Comparison of ENCODE assay signal across 19 mouse cellular contexts in genomic region chr19:25208596-25209110, GRCm38 (mm10). TPM values are rescaled to one million over a fixed set of nuclear protein-coding genes. Genes with fewer than 3 reads are reported as not detected.
DNase-seq lines count a peak whose midpoint lies in the region; ATAC-seq and TF ChIP-seq lines count a peak whose summit lies in the region.
"Had no signal": no experiment of that assay in that cellular context is flagged by ENCODE, and none has a peak within 500 bp of the region (broad histone marks: within the 10 kb centered on the region; RNA-seq: fewer than 3 reads in every experiment).

No protein-coding gene starts in this region.

- intact Hi-C loops in heart, postnatal 36 days (cut with DNase I) = no loop called here

- no peaks in the 10 kb centered on the region for H3K27me3 ChIP-seq in embryonic facial prominence, embryonic 14.5 days (replicated peaks; ENCODE audit: control insufficient read depth, insufficient read depth, low read length)
- H3K27me3 ChIP-seq in hindbrain, postnatal 0 days (ENCODE audit: insufficient read depth, low read length) = no peaks in the 10 kb centered on the region
- H3K27me3 ChIP-seq in midbrain, embryonic 16.5 days (ENCODE audit: control insufficient read depth, insufficient read depth, low read depth, low read length) = peaks cover 7% of the 10 kb centered on the region
- H3K27me3 ChIP-seq: limb, embryonic 13.5 days had no signal

- H3K4me2 ChIP-seq in embryonic facial prominence, embryonic 14.5 days (ENCODE audit: low read depth, low read length) = peak overlapping the region; percentile 48; the same call in 1 of the 2 replicates
- H3K4me2 ChIP-seq in hindbrain, postnatal 0 days (ENCODE audit: low read depth, low read length) = no peak overlapping the region; the same call in 1 of the 2 replicates
- peak overlapping the region; percentile 50 for H3K4me2 ChIP-seq in midbrain, embryonic 16.5 days (ENCODE audit: low read length)

- no peaks in the 10 kb centered on the region for H3K36me3 ChIP-seq in embryonic facial prominence, embryonic 14.5 days (ENCODE audit: control insufficient read depth, insufficient read depth, low read length)
- no peaks in the 10 kb centered on the region for H3K36me3 ChIP-seq in hindbrain, postnatal 0 days (ENCODE audit: insufficient read depth, low read length)
- H3K36me3 ChIP-seq in midbrain, embryonic 16.5 days (ENCODE audit: control insufficient read depth, insufficient read depth, low read length) = no peaks in the 10 kb centered on the region
- H3K36me3 ChIP-seq: heart, embryonic 12.5 days; limb, embryonic 13.5 days; neural tube, embryonic 13.5 days had no signal

- H3K9ac ChIP-seq in embryonic facial prominence, embryonic 14.5 days (ENCODE audit: low read depth, low read length) = no peak overlapping the region
- no peak overlapping the region for H3K9ac ChIP-seq in hindbrain, postnatal 0 days (replicated peaks; ENCODE audit: low read length)
- H3K9ac ChIP-seq in midbrain, embryonic 16.5 days (ENCODE audit: low read depth, low read length) = no peak overlapping the region
- H3K9ac ChIP-seq: liver, embryonic 14.5 days had no signal

- ATAC-seq in embryonic facial prominence, embryonic 14.5 days (ENCODE audit: low read depth) = no peak
- ATAC-seq in hindbrain, postnatal 0 days = no peak
- no peak for ATAC-seq in midbrain, embryonic 16.5 days
- no peak for ATAC-seq in megakaryocyte-erythroid progenitor cell, adult 5-6 weeks (replicated peaks; ENCODE audit: low FRiP score, low TSS enrichment, poor library complexity, severe bottlenecking)
- ATAC-seq: activated CD4-positive, CD25-positive, alpha-beta regulatory T cell, adult 4 months; intestine, postnatal 0 days had no signal

- H3K4me3 ChIP-seq in embryonic facial prominence, embryonic 14.5 days (ENCODE audit: low read depth, low read length) = no peak overlapping the region
- H3K4me3 ChIP-seq in hindbrain, postnatal 0 days (ENCODE audit: low read length) = no peak overlapping the region
- H3K4me3 ChIP-seq in midbrain, embryonic 16.5 days (ENCODE audit: low read depth, low read length) = no peak overlapping the region

- WGBS in embryonic facial prominence, embryonic 14.5 days = 71% methylated on average over 11 of the region's 11 CpGs
- 73% methylated on average over 11 of the region's 11 CpGs for WGBS in hindbrain, postnatal 0 days
- WGBS in midbrain, embryonic 16.5 days = 44% methylated on average over 11 of the region's 11 CpGs

- TF ChIP-seq CTCF in hindbrain, postnatal 0 days (IDR thresholded peaks at IDR 0.05; ENCODE audit: low read depth) = 0 out of 2 replicates have a peak, but pooled peaks have one; percentile 9

- H3K4me1 ChIP-seq in embryonic facial prominence, embryonic 14.5 days (ENCODE audit: control insufficient read depth, insufficient read depth, low read length) = peaks cover 5% of the 10 kb centered on the region; the same call in 1 of the 2 replicates
- peaks cover 8% of the 10 kb centered on the region; the same call in 1 of the 2 replicates for H3K4me1 ChIP-seq in hindbrain, postnatal 0 days (ENCODE audit: insufficient read depth, low read length)
- H3K4me1 ChIP-seq in midbrain, embryonic 16.5 days (ENCODE audit: control insufficient read depth, insufficient read depth, low read length) = peaks cover 13% of the 10 kb centered on the region

- H3K27ac ChIP-seq in embryonic facial prominence, embryonic 14.5 days (replicated peaks; ENCODE audit: low read depth, low read length) = no peak overlapping the region
- H3K27ac ChIP-seq in hindbrain, postnatal 0 days = no peak overlapping the region
- H3K27ac ChIP-seq in midbrain, embryonic 16.5 days (ENCODE audit: low read length) = no peak overlapping the region
- H3K27ac ChIP-seq: limb, embryonic 13.5 days; liver, embryonic 14.5 days; neural tube, embryonic 13.5 days had no signal

- DNase-seq in heart, adult 11 months = peak; percentile 73
- no peak for DNase-seq in heart, postnatal 36 days
- no peak for DNase-seq in embryonic facial prominence, embryonic 14.5 days (ENCODE audit: low spot score)
- DNase-seq in hindbrain, postnatal 0 days (ENCODE audit: low spot score) = no peak
- DNase-seq in left cerebral cortex, adult 18-20 months (ENCODE audit: low spot score in 2 of 2) = no peak
- DNase-seq in spleen, postnatal 4 days (ENCODE audit: low spot score in 2 of 2) = no peak
- DNase-seq: adrenal gland, postnatal 25 days; cerebellum, adult 2 months; gastrocnemius, postnatal 36 days; lung, postnatal 10 days had no signal

- peaks cover 6% of the 10 kb centered on the region; the same call in 1 of the 2 replicates for H3K9me3 ChIP-seq in embryonic facial prominence, embryonic 14.5 days (ENCODE audit: control insufficient read depth, low read length)
- H3K9me3 ChIP-seq in hindbrain, postnatal 0 days (ENCODE audit: low read length) = peaks cover 5% of the 10 kb centered on the region; the same call in 1 of the 2 replicates
- H3K9me3 ChIP-seq in midbrain, embryonic 16.5 days (replicated peaks; ENCODE audit: control insufficient read depth, low read length, poor library complexity, severe bottlenecking) = no peaks in the 10 kb centered on the region; the same call in 1 of the 2 replicates
- H3K9me3 ChIP-seq: heart, embryonic 12.5 days; limb, embryonic 13.5 days had no signal

RNA-seq across cellular contexts. Expression of gene Kank1, which starts 28.1 kb away (rescaled TPM):
- 10 to 100 TPM; 38.6 to 44.7 TPM for total RNA-seq in heart, postnatal 36 days (2021)
- polyA plus RNA-seq in embryonic facial prominence, embryonic 14.5 days (2014; fragmentation: Nextera tagmentation; extraction: Ambion mirVana) = 16.6 and 18.5 TPM in 2 replicates
- total RNA-seq in hindbrain, postnatal 0 days (2014; rRNA removed) = 21.9 and 23.3 TPM in 2 replicates
- 13.4 and 13.5 TPM in 2 replicates for polyA plus RNA-seq in hindbrain, postnatal 0 days (2015; fragmentation: Nextera tagmentation; extraction: Ambion mirVana)
- 6.0 and 8.4 TPM in 2 replicates for polyA plus RNA-seq in midbrain, embryonic 16.5 days (2015; fragmentation: Nextera tagmentation; extraction: Ambion mirVana)
- 0.27 TPM in 1 of 2 replicates, not detected in the other for total RNA-seq in megakaryocyte-erythroid progenitor cell, adult 5-6 weeks (2014; fragmentation: Nextera tagmentation)
- total RNA-seq in megakaryocyte-erythroid progenitor cell, adult 5-6 weeks (2017) = not detected in 2 replicates
- 10 to 100 TPM; 13.4 to 13.6 TPM for total RNA-seq in left cerebral cortex, adult 18-20 months (2021)
- total RNA-seq: megakaryocyte, adult 5-6 weeks had no signal
- polyA plus RNA-seq: activated CD4-positive, CD25-positive, alpha-beta regulatory T cell, adult 4 months had no signal

Comparison
In these comparisons a context has a peak if more than half of its experiments do, and no peak if none do; other contexts are left out.
1. RNA of gene Kank1, which starts 28.1 kb away (total RNA-seq): 38.6 to 44.7 TPM in heart, postnatal 36 days, 21.9 to 23.3 TPM in hindbrain, postnatal 0 days and 13.4 to 13.6 TPM in left cerebral cortex, adult 18-20 months; 0.27 TPM in megakaryocyte-erythroid progenitor cell, adult 5-6 weeks; every median in the first group is over 10 times any median in the second.